Mouse (Mus musculus): ENCODE data around the gene Pigt. TPM values are rescaled to one million over a fixed set of nuclear protein-coding genes. Genes with fewer than 3 reads are reported as not detected.

Pigt gene
- polyA plus RNA-seq, 2 experiments: 21.7 to 25.6 TPM

GRCm38 (mm10) chr2:164549963-164550894, 52.9 kb downstream of the Pigt start:
- H3K36me3 ChIP-seq (replicated peaks; ENCODE audit: control insufficient read depth, insufficient read depth, low read depth): no peaks in the 10 kb centered on the region
- DNase-seq (ENCODE audit: low read depth in 3 of 3, low spot score in 3 of 3) (no peak), ATAC-seq (ENCODE audit: insufficient read depth) (no peak)
- TF ChIP-seq EP300 (IDR thresholded peaks at IDR 0.05; ENCODE audit: low read depth): no peak
- TF ChIP-seq CTCF (IDR thresholded peaks at IDR 0.05; ENCODE audit: low read depth): no peak
- no peak overlapping the region for H3K4me2 ChIP-seq (ENCODE audit: low read depth)
- H3K4me3 ChIP-seq (ENCODE audit: insufficient read depth in 1 of 2, low read depth in 2 of 2, low read length in 2 of 2): no peak overlapping the region
- no peaks in the 10 kb centered on the region for H3K27me3 ChIP-seq (ENCODE audit: control insufficient read depth, insufficient read depth, low read length)
- H3K4me1 ChIP-seq (replicated peaks; ENCODE audit: control insufficient read depth in 2 of 2, insufficient read depth in 2 of 2, low read length in 1 of 2): no peaks in the 10 kb centered on the region
- 20% methylated on average over 10 of the region's 10 CpGs for WGBS (ENCODE audit: insufficient replicate concordance)
- no peak overlapping the region for H3K9ac ChIP-seq (replicated peaks)
- H3K27ac ChIP-seq: no peak overlapping the region
- no peaks in the 10 kb centered on the region for H3K9me3 ChIP-seq (ENCODE audit: control insufficient read depth, low read length)

DNA sequence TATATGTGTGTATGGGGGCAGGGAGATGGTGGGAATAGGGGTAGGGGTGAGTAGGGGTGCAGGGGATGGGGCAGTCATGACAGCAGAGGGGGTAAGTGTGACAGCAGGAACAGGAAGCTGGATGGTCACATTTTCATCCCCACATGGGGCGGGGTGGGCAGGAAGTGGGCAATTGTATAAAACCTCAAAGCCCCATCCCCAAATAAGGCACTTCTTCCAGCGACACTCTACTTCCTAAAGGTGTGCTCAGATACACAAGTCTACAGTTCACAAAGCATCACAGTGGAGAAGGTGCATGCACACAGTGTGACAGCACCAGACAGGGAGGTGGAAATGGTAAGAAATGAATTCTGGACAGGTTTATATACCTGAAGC, 53.6 kb downstream of the Pigt start:
- TF ChIP-seq EP300 (IDR thresholded peaks at IDR 0.05; ENCODE audit: low read depth) (no peak), CTCF (IDR thresholded peaks at IDR 0.05; ENCODE audit: low read depth) (no peak)
- no peak overlapping the region for H3K9ac ChIP-seq (replicated peaks)
- H3K9me3 ChIP-seq (ENCODE audit: control insufficient read depth, low read length): no peaks in the 10 kb centered on the region
- ATAC-seq (ENCODE audit: insufficient read depth) (no peak), DNase-seq (ENCODE audit: low read depth in 3 of 3, low spot score in 3 of 3) (no peak)
- H3K4me2 ChIP-seq (ENCODE audit: low read depth): no peak overlapping the region
- H3K4me1 ChIP-seq (replicated peaks; ENCODE audit: control insufficient read depth in 2 of 2, insufficient read depth in 2 of 2, low read length in 1 of 2): no peaks in the 10 kb centered on the region
- WGBS (ENCODE audit: insufficient replicate concordance): 8% methylated on average over 2 of the region's 2 CpGs
- H3K4me3 ChIP-seq (ENCODE audit: insufficient read depth in 1 of 2, low read depth in 2 of 2, low read length in 2 of 2): no peak overlapping the region
- H3K36me3 ChIP-seq (replicated peaks; ENCODE audit: control insufficient read depth, insufficient read depth, low read depth): no peaks in the 10 kb centered on the region
- no peaks in the 10 kb centered on the region for H3K27me3 ChIP-seq (ENCODE audit: control insufficient read depth, insufficient read depth, low read length)
- H3K27ac ChIP-seq: no peak overlapping the region

GRCm38 (mm10) chr2:164551502-164551901, 54.2 kb downstream of the Pigt start:
- 56% methylated on average over 9 of the region's 9 CpGs for WGBS (ENCODE audit: insufficient replicate concordance)
- Histone ChIP-seq H3K27me3 (ENCODE audit: control insufficient read depth, insufficient read depth, low read length) (no peaks in the 10 kb centered on the region), H3K4me2 (ENCODE audit: low read depth) (no peak overlapping the region), H3K9ac (replicated peaks) (no peak overlapping the region), H3K27ac (no peak overlapping the region), H3K36me3 (replicated peaks; ENCODE audit: control insufficient read depth, insufficient read depth, low read depth) (no peaks in the 10 kb centered on the region), H3K4me1 (replicated peaks; ENCODE audit: control insufficient read depth in 2 of 2, insufficient read depth in 2 of 2, low read length in 1 of 2) (no peaks in the 10 kb centered on the region), H3K9me3 (ENCODE audit: control insufficient read depth, low read length) (no peaks in the 10 kb centered on the region), H3K4me3 (ENCODE audit: insufficient read depth in 1 of 2, low read depth in 2 of 2, low read length in 2 of 2) (no peak overlapping the region)
- DNase-seq (ENCODE audit: low read depth in 3 of 3, low spot score in 3 of 3): no peak
- ATAC-seq (ENCODE audit: insufficient read depth): no peak
- TF ChIP-seq CTCF (IDR thresholded peaks at IDR 0.05; ENCODE audit: low read depth): no peak
- TF ChIP-seq EP300 (IDR thresholded peaks at IDR 0.05; ENCODE audit: low read depth): no peak

Other genes with a start within 250 kb of the Pigt start
- not detected in 2 replicates for gene Svs3b, start 240.9 kb upstream of the Pigt start, polyA plus RNA-seq (2012; rRNA removed)
- not detected in 2 replicates for gene Svs3b, start 240.9 kb upstream of the Pigt start, polyA plus RNA-seq (2014; fragmentation: Nextera tagmentation; extraction: Ambion mirVana)
- gene Svs4, start 219.1 kb upstream of the Pigt start, polyA plus RNA-seq (2012; rRNA removed): not detected in 2 replicates
- gene Svs4, start 219.1 kb upstream of the Pigt start, polyA plus RNA-seq (2014; fragmentation: Nextera tagmentation; extraction: Ambion mirVana): not detected in 2 replicates
- gene Svs3a, start 208.3 kb upstream of the Pigt start, polyA plus RNA-seq (2012; rRNA removed): not detected in 2 replicates
- not detected in 2 replicates for gene Svs3a, start 208.3 kb upstream of the Pigt start, polyA plus RNA-seq (2014; fragmentation: Nextera tagmentation; extraction: Ambion mirVana)
- gene Svs6, start 180.8 kb upstream of the Pigt start, polyA plus RNA-seq (2012; rRNA removed): not detected in 2 replicates
- gene Svs6, start 180.8 kb upstream of the Pigt start, polyA plus RNA-seq (2014; fragmentation: Nextera tagmentation; extraction: Ambion mirVana): not detected in 2 replicates
- gene Svs5, start 164.8 kb upstream of the Pigt start, polyA plus RNA-seq (2012; rRNA removed): not detected in 2 replicates
- gene Svs5, start 164.8 kb upstream of the Pigt start, polyA plus RNA-seq (2014; fragmentation: Nextera tagmentation; extraction: Ambion mirVana): not detected in 2 replicates
- 5.0 and 10.1 TPM in 2 replicates for gene Slpi, start 108.4 kb upstream of the Pigt start, polyA plus RNA-seq (2012; rRNA removed)
- 19.9 and 20.8 TPM in 2 replicates for gene Slpi, start 108.4 kb upstream of the Pigt start, polyA plus RNA-seq (2014; fragmentation: Nextera tagmentation; extraction: Ambion mirVana)
- gene Rbpjl, start 94.4 kb upstream of the Pigt start, polyA plus RNA-seq (2012; rRNA removed): 0.06 and 0.08 TPM in 2 replicates
- gene Rbpjl, start 94.4 kb upstream of the Pigt start, polyA plus RNA-seq (2014; fragmentation: Nextera tagmentation; extraction: Ambion mirVana): 0.05 TPM in 1 of 2 replicates, not detected in the other
- 0.16 and 0.44 TPM in 2 replicates for gene Matn4, start 92.4 kb upstream of the Pigt start, polyA plus RNA-seq (2012; rRNA removed)
- gene Matn4, start 92.4 kb upstream of the Pigt start, polyA plus RNA-seq (2014; fragmentation: Nextera tagmentation; extraction: Ambion mirVana): not detected in 2 replicates
- gene Sdc4, start 53.6 kb upstream of the Pigt start, polyA plus RNA-seq (2012; rRNA removed): 9.7 and 10.8 TPM in 2 replicates
- 23.8 and 25.4 TPM in 2 replicates for gene Sdc4, start 53.6 kb upstream of the Pigt start, polyA plus RNA-seq (2014; fragmentation: Nextera tagmentation; extraction: Ambion mirVana)
- 15.9 and 20.6 TPM in 2 replicates for gene Sys1, start 40.6 kb upstream of the Pigt start, polyA plus RNA-seq (2012; rRNA removed)
- gene Sys1, start 40.6 kb upstream of the Pigt start, polyA plus RNA-seq (2014; fragmentation: Nextera tagmentation; extraction: Ambion mirVana): 30.7 TPM in 2 replicates
- gene Gm20458, start 36.6 kb upstream of the Pigt start, polyA plus RNA-seq (2012; rRNA removed): 0.13 and 1.7 TPM in 2 replicates
- 1.9 and 5.9 TPM in 2 replicates for gene Gm20458, start 36.6 kb upstream of the Pigt start, polyA plus RNA-seq (2014; fragmentation: Nextera tagmentation; extraction: Ambion mirVana)
- not detected in 2 replicates for gene Trp53tg5, start 23.8 kb upstream of the Pigt start, polyA plus RNA-seq (2012; rRNA removed)
- gene Trp53tg5, start 23.8 kb upstream of the Pigt start, polyA plus RNA-seq (2014; fragmentation: Nextera tagmentation; extraction: Ambion mirVana): not detected in 2 replicates
- gene Dbndd2, start 11.4 kb upstream of the Pigt start, polyA plus RNA-seq (2012; rRNA removed): 4.0 and 5.8 TPM in 2 replicates
- gene Dbndd2, start 11.4 kb upstream of the Pigt start, polyA plus RNA-seq (2014; fragmentation: Nextera tagmentation; extraction: Ambion mirVana): 1.4 and 4.0 TPM in 2 replicates
- gene Wfdc2, start 64.9 kb downstream of the Pigt start, polyA plus RNA-seq (2012; rRNA removed): 0.96 and 1.2 TPM in 2 replicates
- 0.56 and 1.7 TPM in 2 replicates for gene Wfdc2, start 64.9 kb downstream of the Pigt start, polyA plus RNA-seq (2014; fragmentation: Nextera tagmentation; extraction: Ambion mirVana)
- gene Spint3, start 75.9 kb downstream of the Pigt start, polyA plus RNA-seq (2012; rRNA removed): not detected in 2 replicates
- not detected in 2 replicates for gene Spint3, start 75.9 kb downstream of the Pigt start, polyA plus RNA-seq (2014; fragmentation: Nextera tagmentation; extraction: Ambion mirVana)
- 0.06 and 0.11 TPM in 2 replicates for gene Wfdc6a, start 87.9 kb downstream of the Pigt start, polyA plus RNA-seq (2012; rRNA removed)
- gene Wfdc6a, start 87.9 kb downstream of the Pigt start, polyA plus RNA-seq (2014; fragmentation: Nextera tagmentation; extraction: Ambion mirVana): 0.19 TPM in 1 of 2 replicates, not detected in the other
- not detected in 2 replicates for gene Eppin, start 96.1 kb downstream of the Pigt start, polyA plus RNA-seq (2012; rRNA removed)
- not detected in 2 replicates for gene Eppin, start 96.1 kb downstream of the Pigt start, polyA plus RNA-seq (2014; fragmentation: Nextera tagmentation; extraction: Ambion mirVana)
- not detected in 2 replicates for gene Wfdc6b, start 116.0 kb downstream of the Pigt start, polyA plus RNA-seq (2012; rRNA removed)
- not detected in 2 replicates for gene Wfdc6b, start 116.0 kb downstream of the Pigt start, polyA plus RNA-seq (2014; fragmentation: Nextera tagmentation; extraction: Ambion mirVana)
- gene Wfdc8, start 116.1 kb downstream of the Pigt start, polyA plus RNA-seq (2012; rRNA removed): not detected in 2 replicates
- not detected in 2 replicates for gene Wfdc8, start 116.1 kb downstream of the Pigt start, polyA plus RNA-seq (2014; fragmentation: Nextera tagmentation; extraction: Ambion mirVana)
- not detected in 2 replicates for gene Wfdc16, start 141.3 kb downstream of the Pigt start, polyA plus RNA-seq (2012; rRNA removed)
- not detected in 2 replicates for gene Wfdc16, start 141.3 kb downstream of the Pigt start, polyA plus RNA-seq (2014; fragmentation: Nextera tagmentation; extraction: Ambion mirVana)
- gene Wfdc10, start 158.5 kb downstream of the Pigt start, polyA plus RNA-seq (2012; rRNA removed): not detected in 2 replicates
- gene Wfdc10, start 158.5 kb downstream of the Pigt start, polyA plus RNA-seq (2014; fragmentation: Nextera tagmentation; extraction: Ambion mirVana): not detected in 2 replicates
- gene Wfdc9, start 159.1 kb downstream of the Pigt start, polyA plus RNA-seq (2012; rRNA removed): not detected in 2 replicates
- not detected in 2 replicates for gene Wfdc9, start 159.1 kb downstream of the Pigt start, polyA plus RNA-seq (2014; fragmentation: Nextera tagmentation; extraction: Ambion mirVana)
- not detected in 2 replicates for gene Wfdc11, start 176.6 kb downstream of the Pigt start, polyA plus RNA-seq (2012; rRNA removed)
- not detected in 2 replicates for gene Wfdc11, start 176.6 kb downstream of the Pigt start, polyA plus RNA-seq (2014; fragmentation: Nextera tagmentation; extraction: Ambion mirVana)
- gene Wfdc13, start 187.6 kb downstream of the Pigt start, polyA plus RNA-seq (2012; rRNA removed): not detected in 2 replicates
- gene Wfdc13, start 187.6 kb downstream of the Pigt start, polyA plus RNA-seq (2014; fragmentation: Nextera tagmentation; extraction: Ambion mirVana): not detected in 2 replicates
- gene Spint4, start 201.0 kb downstream of the Pigt start, polyA plus RNA-seq (2012; rRNA removed): 0.08 TPM in 1 of 2 replicates, not detected in the other
- not detected in 2 replicates for gene Spint4, start 201.0 kb downstream of the Pigt start, polyA plus RNA-seq (2014; fragmentation: Nextera tagmentation; extraction: Ambion mirVana)
- gene Spint5, start 217.8 kb downstream of the Pigt start, polyA plus RNA-seq (2012; rRNA removed): not detected in 2 replicates
- not detected in 2 replicates for gene Spint5, start 217.8 kb downstream of the Pigt start, polyA plus RNA-seq (2014; fragmentation: Nextera tagmentation; extraction: Ambion mirVana)
- gene Wfdc3, start 248.4 kb downstream of the Pigt start, polyA plus RNA-seq (2012; rRNA removed): 1.7 and 1.9 TPM in 2 replicates
- gene Wfdc3, start 248.4 kb downstream of the Pigt start, polyA plus RNA-seq (2014; fragmentation: Nextera tagmentation; extraction: Ambion mirVana): 1.6 and 2.1 TPM in 2 replicates
- gene Dnttip1, start 248.5 kb downstream of the Pigt start, polyA plus RNA-seq (2012; rRNA removed): 16.2 and 26.0 TPM in 2 replicates
- gene Dnttip1, start 248.5 kb downstream of the Pigt start, polyA plus RNA-seq (2014; fragmentation: Nextera tagmentation; extraction: Ambion mirVana): 36.7 and 43.7 TPM in 2 replicates